Mouse (Mus musculus) heart, embryonic 10.5 days (tissue): Measurements from ENCODE around the gene Tpcn2. TPM values are rescaled to one million over a fixed set of nuclear protein-coding genes. Genes with fewer than 3 reads are reported as not detected.

Experiments
- DNase-seq: peaks from one replicate; pipeline ENCODE4 v3.0.0-alpha.2; 2017; ENCODE audit warnings: low spot score
- H3K27ac ChIP-seq: fragments of 300-500 bp; sonication (generic); 2 replicates; pipeline ENCODE4 v1.5.1; 2016; ENCODE audit warnings: mild to moderate bottlenecking
- H3K27me3 ChIP-seq: fragments of 300-500 bp; sonication (generic); 2 replicates; pipeline ENCODE4 v1.6.1; 2016; ENCODE audit warnings: mild to moderate bottlenecking; ENCODE audit not compliant: poor library complexity, insufficient read depth, severe bottlenecking
- H3K36me3 ChIP-seq: fragments of 300-500 bp; sonication (generic); 2 replicates; pipeline ENCODE4 v1.6.1; 2016; ENCODE audit warnings: mild to moderate bottlenecking, moderate library complexity
- H3K4me1 ChIP-seq: fragments of 300-500 bp; sonication (generic); 2 replicates; pipeline ENCODE4 v1.6.1; 2016; ENCODE audit warnings: mild to moderate bottlenecking
- H3K4me3 ChIP-seq: fragments of 300-500 bp; sonication (generic); 2 replicates; pipeline ENCODE4 v1.5.1; 2016; ENCODE audit warnings: mild to moderate bottlenecking, moderate library complexity
- H3K9me3 ChIP-seq: fragments of 300-500 bp; sonication (generic); 2 replicates; pipeline ENCODE4 v1.6.1; 2016; ENCODE audit warnings: mild to moderate bottlenecking, moderate library complexity
- WGBS: fragments of 180-500 bp; shearing (Covaris S2); methylation state at CpG from one replicate; pipeline ENCODE4 v1.1.7; 2016; 5-methylcytosine and 5-hydroxymethylcytosine counted together
- polyA plus RNA-seq: library from polyadenylated mRNA; unstranded; fragments of >200 nt; fragmentation: Nextera tagmentation; extraction: Ambion mirVana; gene quantifications from 2 replicates; pipeline ENCODE4 v1.2.1, GENCODE M21; 2016

Tpcn2 gene
- polyA plus RNA-seq, 1 experiment from 2014 or later = 5.8 TPM

GRCm38 (mm10) chr7:145205363-145205902, 78.4 kb downstream of the Tpcn2 start:
- Histone ChIP-seq H3K27ac (peak overlapping the region; percentile 97), H3K4me1 (peaks cover 33% of the 10 kb centered on the region), H3K9me3 (peaks cover 5% of the 10 kb centered on the region; the same call in 1 of the 2 replicates), H3K36me3 (no peaks in the 10 kb centered on the region), H3K27me3 (no peaks in the 10 kb centered on the region), H3K4me3 (peak overlapping the region; percentile 51; the same call in 1 of the 2 replicates)
- DNase-seq = no peak
- 82% methylated on average over 4 of the region's 4 CpGs for WGBS

- Histone ChIP-seq H3K9me3 (peaks cover 5% of the 10 kb centered on the region; the same call in 1 of the 2 replicates), H3K27me3 (no peaks in the 10 kb centered on the region), H3K4me3 (no peak overlapping the region), H3K4me1 (peaks cover 41% of the 10 kb centered on the region), H3K27ac (peak overlapping the region; percentile 92), H3K36me3 (no peaks in the 10 kb centered on the region)
- WGBS = 70% methylated on average over 2 of the region's 2 CpGs
- DNase-seq = no peak
Measured at GRCm38 (mm10) chr7:145199711-145200110, 84.1 kb downstream of the Tpcn2 start.

GRCm38 (mm10) chr7:145198223-145198714, 85.5 kb downstream of the Tpcn2 start:
- peak overlapping the region; percentile 92 for H3K27ac ChIP-seq
- peaks cover 51% of the 10 kb centered on the region for H3K4me1 ChIP-seq
- 26% methylated on average over 4 of the region's 4 CpGs for WGBS
- no peaks in the 10 kb centered on the region for H3K36me3 ChIP-seq
- 0 out of 2 replicates have a peak overlapping the region, but pooled peaks have one; percentile 19 for H3K4me3 ChIP-seq
- H3K27me3 ChIP-seq = no peaks in the 10 kb centered on the region; the same call in 1 of the 2 replicates
- DNase-seq = peak; percentile 91
- peaks cover 5% of the 10 kb centered on the region; the same call in 1 of the 2 replicates for H3K9me3 ChIP-seq

GRCm38 (mm10) chr7:145197711-145198110, 86.1 kb downstream of the Tpcn2 start:
- Histone ChIP-seq H3K27me3 (no peaks in the 10 kb centered on the region; the same call in 1 of the 2 replicates), H3K27ac (peak overlapping the region; percentile 92), H3K36me3 (no peaks in the 10 kb centered on the region), H3K9me3 (peaks cover 5% of the 10 kb centered on the region; the same call in 1 of the 2 replicates), H3K4me3 (no peak overlapping the region), H3K4me1 (peaks cover 55% of the 10 kb centered on the region)
- no peak for DNase-seq
- WGBS = 29% methylated on average over 3 of the region's 3 CpGs

- peak overlapping the region; percentile 92 for H3K27ac ChIP-seq
Measured at GRCm38 (mm10) chr7:145197042-145197441, 86.8 kb downstream of the Tpcn2 start.

GRCm38 (mm10) chr7:145196340-145196739, 87.5 kb downstream of the Tpcn2 start:
- Histone ChIP-seq H3K36me3 (no peaks in the 10 kb centered on the region), H3K27me3 (no peaks in the 10 kb centered on the region; the same call in 1 of the 2 replicates), H3K4me3 (no peak overlapping the region), H3K9me3 (peaks cover 2% of the 10 kb centered on the region; the same call in 1 of the 2 replicates), H3K4me1 (peaks cover 57% of the 10 kb centered on the region), H3K27ac (peak overlapping the region; percentile 69; the same call in 1 of the 2 replicates)
- no peak for DNase-seq
- WGBS = 88% methylated on average over 6 of the region's 6 CpGs

More at GRCm38 (mm10) chr7:145197042-145197441, 86.8 kb downstream of the Tpcn2 start:
- 81% methylated on average over 3 of the region's 3 CpGs for WGBS
- Histone ChIP-seq H3K4me1 (peaks cover 57% of the 10 kb centered on the region), H3K27me3 (no peaks in the 10 kb centered on the region; the same call in 1 of the 2 replicates), H3K36me3 (no peaks in the 10 kb centered on the region), H3K4me3 (no peak overlapping the region), H3K9me3 (peaks cover 5% of the 10 kb centered on the region; the same call in 1 of the 2 replicates)
- no peak for DNase-seq

- Histone ChIP-seq H3K4me1 (peaks cover 57% of the 10 kb centered on the region), H3K4me3 (no peak overlapping the region), H3K27ac (peak overlapping the region; percentile 69; the same call in 1 of the 2 replicates), H3K27me3 (no peaks in the 10 kb centered on the region; the same call in 1 of the 2 replicates), H3K36me3 (no peaks in the 10 kb centered on the region), H3K9me3 (no peaks in the 10 kb centered on the region)
- 68% methylated on average over 5 of the region's 5 CpGs for WGBS
- DNase-seq = no peak
Measured at GRCm38 (mm10) chr7:145195186-145195927, 88.5 kb downstream of the Tpcn2 start.

GRCm38 (mm10) chr7:145194455-145195161, 89.2 kb downstream of the Tpcn2 start:
- no peaks in the 10 kb centered on the region for H3K9me3 ChIP-seq
- WGBS = 60% methylated on average over 3 of the region's 3 CpGs
- peak overlapping the region; percentile 67 for H3K27ac ChIP-seq
- H3K4me1 ChIP-seq = peaks cover 57% of the 10 kb centered on the region
- H3K4me3 ChIP-seq = no peak overlapping the region
- H3K27me3 ChIP-seq = no peaks in the 10 kb centered on the region; the same call in 1 of the 2 replicates
- H3K36me3 ChIP-seq = no peaks in the 10 kb centered on the region
- no peak for DNase-seq

- Histone ChIP-seq H3K36me3 (no peaks in the 10 kb centered on the region), H3K4me3 (no peak overlapping the region), H3K27me3 (no peaks in the 10 kb centered on the region; the same call in 1 of the 2 replicates), H3K27ac (no peak overlapping the region), H3K4me1 (peaks cover 44% of the 10 kb centered on the region), H3K9me3 (no peaks in the 10 kb centered on the region)
- WGBS = 68% methylated on average over 6 of the region's 6 CpGs
- DNase-seq = no peak
Measured at GRCm38 (mm10) chr7:145192836-145193235, 91.0 kb downstream of the Tpcn2 start.

GRCm38 (mm10) chr7:145190520-145190919, 93.3 kb downstream of the Tpcn2 start:
- Histone ChIP-seq H3K36me3 (no peaks in the 10 kb centered on the region), H3K4me1 (peaks cover 24% of the 10 kb centered on the region), H3K9me3 (no peaks in the 10 kb centered on the region), H3K27ac (no peak overlapping the region), H3K27me3 (no peaks in the 10 kb centered on the region; the same call in 1 of the 2 replicates), H3K4me3 (no peak overlapping the region)
- no peak for DNase-seq

- no peaks in the 10 kb centered on the region; the same call in 1 of the 2 replicates for H3K27me3 ChIP-seq
- no peaks in the 10 kb centered on the region for H3K36me3 ChIP-seq
- H3K9me3 ChIP-seq = no peaks in the 10 kb centered on the region
- 59% methylated on average over 8 of the region's 8 CpGs for WGBS
- DNase-seq = no peak
- H3K4me1 ChIP-seq = peaks cover 18% of the 10 kb centered on the region
- no peak overlapping the region for H3K4me3 ChIP-seq
- H3K27ac ChIP-seq = no peak overlapping the region
Measured at GRCm38 (mm10) chr7:145189342-145189741, 94.5 kb downstream of the Tpcn2 start.

GRCm38 (mm10) chr7:145187802-145188201, 96.0 kb downstream of the Tpcn2 start:
- H3K4me3 ChIP-seq = no peak overlapping the region
- H3K4me1 ChIP-seq = peaks cover 8% of the 10 kb centered on the region; the same call in 1 of the 2 replicates
- WGBS = 63% methylated on average over 3 of the region's 3 CpGs
- H3K36me3 ChIP-seq = no peaks in the 10 kb centered on the region
- no peak for DNase-seq
- H3K9me3 ChIP-seq = no peaks in the 10 kb centered on the region
- H3K27me3 ChIP-seq = no peaks in the 10 kb centered on the region
- H3K27ac ChIP-seq = no peak overlapping the region
